ENCODE assay signal across 8 mouse cellular contexts in genomic region chr8:54076301-54076700, GRCm38 (mm10). TPM values are rescaled to one million over a fixed set of nuclear protein-coding genes. Genes with fewer than 3 reads are reported as not detected.
DNase-seq lines count a peak whose midpoint lies in the region; ATAC-seq and TF ChIP-seq lines count a peak whose summit lies in the region.

No protein-coding gene starts in this region.

- H3K4me2 ChIP-seq in forebrain, embryonic 11.5 days (ENCODE audit: low read depth, low read length, severe bottlenecking) = no peak overlapping the region; the same call in 1 of the 2 replicates
- peak overlapping the region; percentile 78 for H3K4me2 ChIP-seq in limb, embryonic 12.5 days
- peak overlapping the region; percentile 76 for H3K4me2 ChIP-seq in neural tube, embryonic 15.5 days

- no peak for DNase-seq in left cerebral cortex, adult 2 months (ENCODE audit: extremely low spot score in 1 of 2, low spot score in 2 of 2)
- no peak for DNase-seq in left cerebral cortex, postnatal 10 days (ENCODE audit: extremely low spot score in 1 of 2, low spot score in 2 of 2)
- DNase-seq in forebrain, embryonic 11.5 days (ENCODE audit: low spot score) = no peak
- DNase-seq in left cerebral cortex, adult 11 months (ENCODE audit: low spot score) = no peak
- DNase-seq in MN1 (ENCODE audit: low spot score) = no peak

- H3K4me3 ChIP-seq in left cerebral cortex, adult 2 months = peak overlapping the region; percentile 88; the same call in 1 of the 2 replicates
- no peak overlapping the region for H3K4me3 ChIP-seq in forebrain, embryonic 11.5 days (ENCODE audit: low read depth, low read length)
- H3K4me3 ChIP-seq in limb, embryonic 12.5 days (replicated peaks) = peak overlapping the region; percentile 75; the same call in 1 of the 2 replicates
- peak overlapping the region; percentile 88 for H3K4me3 ChIP-seq in neural tube, embryonic 15.5 days (replicated peaks)

- no peak for TF ChIP-seq CTCF in left cerebral cortex, adult 2 months (IDR thresholded peaks at IDR 0.05)

- no peak overlapping the region for H3K27ac ChIP-seq in left cerebral cortex, adult 2 months
- no peak overlapping the region for H3K27ac ChIP-seq in forebrain, embryonic 11.5 days (ENCODE audit: low read depth, low read length)
- H3K27ac ChIP-seq in limb, embryonic 12.5 days = no peak overlapping the region
- H3K27ac ChIP-seq in neural tube, embryonic 15.5 days (replicated peaks) = no peak overlapping the region

- H3K36me3 ChIP-seq in forebrain, embryonic 11.5 days (ENCODE audit: control insufficient read depth, insufficient read depth, low read length) = no peaks in the 10 kb centered on the region
- no peaks in the 10 kb centered on the region for H3K36me3 ChIP-seq in limb, embryonic 12.5 days
- no peaks in the 10 kb centered on the region for H3K36me3 ChIP-seq in neural tube, embryonic 15.5 days

- H3K4me1 ChIP-seq in forebrain, embryonic 11.5 days (replicated peaks; ENCODE audit: control insufficient read depth, insufficient read depth, low read length) = no peaks in the 10 kb centered on the region
- peaks cover 11% of the 10 kb centered on the region for H3K4me1 ChIP-seq in limb, embryonic 12.5 days (replicated peaks)
- peaks cover 15% of the 10 kb centered on the region for H3K4me1 ChIP-seq in neural tube, embryonic 15.5 days

- no peak for ATAC-seq in forebrain, embryonic 11.5 days (replicated peaks; ENCODE audit: low FRiP score)
- no peak for ATAC-seq in limb, embryonic 12.5 days (ENCODE audit: insufficient number of reproducible peaks, insufficient read depth, low FRiP score, low TSS enrichment, low read depth)
- 0 out of 2 replicates have a peak, but pooled peaks have one; percentile 3 for ATAC-seq in neural tube, embryonic 15.5 days (ENCODE audit: low FRiP score)
- no peak for ATAC-seq in monocyte, adult 5-6 weeks (replicated peaks; ENCODE audit: insufficient number of reproducible peaks, low FRiP score, low TSS enrichment, poor library complexity, severe bottlenecking)

- peak overlapping the region; percentile 86 for H3K9ac ChIP-seq in forebrain, embryonic 11.5 days (ENCODE audit: low read length)
- H3K9ac ChIP-seq in limb, embryonic 12.5 days (replicated peaks) = no peak overlapping the region
- no peak overlapping the region for H3K9ac ChIP-seq in neural tube, embryonic 15.5 days (replicated peaks)

- intact Hi-C loops in left cerebral cortex, adult 2 months (cut with DNase I) = loop anchor here (2.0 to 5.0 kb wide), 2 partner anchors 208 to 416 kb away; no protein-coding TSS in a partner anchor
- intact Hi-C loops in left cerebral cortex, postnatal 10 days (cut with DNase I) = loop anchor here (2.0 to 10.0 kb wide), 2 partner anchors 204 to 408 kb away; no protein-coding TSS in a partner anchor

- no peaks in the 10 kb centered on the region for H3K27me3 ChIP-seq in forebrain, embryonic 11.5 days (ENCODE audit: control insufficient read depth, insufficient read depth, low read length)
- H3K27me3 ChIP-seq in limb, embryonic 12.5 days = no peaks in the 10 kb centered on the region
- no peaks in the 10 kb centered on the region for H3K27me3 ChIP-seq in neural tube, embryonic 15.5 days (replicated peaks)

- no peaks in the 10 kb centered on the region for H3K9me3 ChIP-seq in forebrain, embryonic 11.5 days (ENCODE audit: control insufficient read depth, low read length)
- no peaks in the 10 kb centered on the region for H3K9me3 ChIP-seq in limb, embryonic 12.5 days
- no peaks in the 10 kb centered on the region for H3K9me3 ChIP-seq in neural tube, embryonic 15.5 days (replicated peaks)

- WGBS in forebrain, embryonic 11.5 days = 54% methylated on average over 1 of the region's 1 CpGs
- WGBS in limb, embryonic 12.5 days = 49% methylated on average over 1 of the region's 1 CpGs
- 61% methylated on average over 1 of the region's 1 CpGs for WGBS in neural tube, embryonic 15.5 days

RNA-seq across cellular contexts. Expression of gene Vegfc, which starts 1.1 kb away (rescaled TPM):
- 1 to 10 TPM; 3.3 to 4.3 TPM for total RNA-seq in left cerebral cortex, adult 2 months (2021)
- 1 to 10 TPM; 3.5 to 4.1 TPM for total RNA-seq in left cerebral cortex, postnatal 10 days (2021)
- polyA plus RNA-seq in forebrain, embryonic 11.5 days (2014; fragmentation: Nextera tagmentation; extraction: Ambion mirVana) = 9.0 and 9.9 TPM in 2 replicates
- 7.5 and 9.6 TPM in 2 replicates for polyA plus RNA-seq in limb, embryonic 12.5 days (2016; fragmentation: Nextera tagmentation; extraction: Ambion mirVana)
- 3.8 and 4.4 TPM in 2 replicates for polyA plus RNA-seq in neural tube, embryonic 15.5 days (2015; fragmentation: Nextera tagmentation; extraction: Ambion mirVana)
- 7.4 to 14.4 TPM (median 12.0 TPM) in 3 replicates for total RNA-seq in monocyte, adult 5-6 weeks (2017)
